Mouse (Mus musculus) urinary bladder, postnatal 25 days (tissue): ENCODE results near the gene Kif15.

Experiments used
- DNase-seq: peaks from one replicate; pipeline ENCODE4 v3.0.0; 2022; ENCODE audit warnings: low spot score

Kif15 gene

GRCm38 (mm10) chr9:122950643-122951475 lies at the start of gene Kif15, which contains the start of gene 1110059G10Rik:
TSS of gene Kif15 (plus strand) at chr9:122951046.
TSS of gene 1110059G10Rik (minus strand) at chr9:122951000.
- peak; percentile 94 for DNase-seq

DNA sequence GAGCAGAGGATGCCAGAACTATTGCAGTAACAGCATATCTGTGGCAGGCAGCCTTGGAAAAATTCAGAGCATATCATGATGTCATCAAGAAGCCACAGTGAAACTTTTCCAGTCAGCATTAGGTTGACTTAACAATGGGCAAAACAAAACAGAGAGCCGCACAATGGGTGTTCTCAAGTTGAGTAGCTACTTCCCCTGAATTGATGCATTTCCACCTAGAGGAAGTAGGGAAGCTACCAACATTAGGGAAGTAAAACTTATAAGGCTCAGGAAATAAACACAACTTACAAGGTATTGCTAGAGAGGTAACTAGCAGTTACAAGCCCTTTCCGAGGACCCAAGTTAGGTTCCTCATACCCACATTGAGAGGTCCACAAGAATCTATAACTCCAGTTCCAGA lies 49.8 kb upstream of the Kif15 start:
- no peak for DNase-seq

DNA sequence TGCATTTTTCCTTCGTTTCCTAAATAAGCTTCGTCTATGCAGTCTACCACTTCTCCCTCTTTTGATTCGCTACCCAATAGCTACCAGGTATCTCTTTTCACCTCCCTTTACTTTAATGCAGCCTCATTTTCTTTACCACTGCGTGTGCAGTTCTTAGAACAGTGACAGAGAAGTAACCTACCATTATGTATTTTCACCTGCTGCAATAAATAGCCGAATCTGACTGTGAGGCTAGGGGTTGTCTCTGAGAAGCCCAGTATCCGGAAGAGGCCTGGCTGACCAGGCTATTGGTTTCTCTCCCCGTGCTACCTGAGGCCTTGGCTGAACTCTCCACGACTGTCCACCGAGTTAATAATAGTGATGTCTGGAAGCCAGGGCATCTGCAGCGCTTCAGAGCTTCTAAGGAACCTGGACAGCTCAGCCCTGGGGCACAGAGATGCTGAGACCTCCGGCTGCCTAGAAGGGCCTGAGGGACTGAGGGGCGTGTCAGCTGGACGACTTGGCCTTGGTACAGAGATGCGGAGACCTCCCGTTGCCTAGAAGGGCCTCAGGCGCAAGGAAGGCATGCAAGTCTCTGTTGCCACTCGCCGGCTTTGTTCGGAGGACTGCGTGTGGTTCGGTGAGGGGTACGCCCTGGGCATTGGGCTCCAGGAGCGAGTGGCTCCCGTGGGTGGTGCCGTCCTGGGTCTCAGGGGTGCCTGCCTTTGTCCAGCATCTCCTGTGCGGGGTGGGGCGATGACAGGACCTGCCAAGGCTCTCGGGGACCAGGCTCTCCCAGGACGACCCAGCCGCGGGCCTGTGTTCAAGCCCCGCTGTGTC lies 47.9 kb upstream of the Kif15 start:
- peak; percentile 36 for DNase-seq

GRCm38 (mm10) chr9:122922436-122922835 lies 28.4 kb upstream of the Kif15 start:
- DNase-seq, result no peak

DNA sequence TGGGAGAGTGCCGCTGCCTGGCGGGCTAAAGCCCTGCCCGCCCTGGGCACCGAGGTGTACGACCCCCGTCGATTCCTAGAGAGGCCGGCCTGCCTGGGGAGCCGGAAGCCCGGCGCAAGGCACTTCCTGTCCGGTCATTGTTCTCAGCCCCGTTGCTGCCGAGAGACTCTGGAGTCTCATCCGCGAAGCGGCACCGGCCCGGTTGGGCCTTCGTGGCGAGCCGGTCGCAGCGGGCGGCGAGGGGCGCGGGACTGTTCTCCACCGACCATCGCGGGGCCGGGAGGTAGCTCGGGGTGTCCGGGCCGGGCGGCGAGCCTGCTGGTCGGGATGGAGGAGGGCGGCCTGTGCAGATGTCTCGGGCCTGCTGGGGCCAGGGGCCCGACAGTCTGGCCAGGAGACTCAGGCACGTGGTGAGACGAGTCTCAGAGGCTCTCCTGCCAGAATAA lies 27.9 kb upstream of the Kif15 start, which contains the start of gene Zfp105:
Gene Zfp105 (plus strand): TSS at position 137 of the 446 bp plus-strand sequence.
- peak; percentile 43 for DNase-seq

- no peak for DNase-seq
Measured at GRCm38 (mm10) chr9:122928915-122929314, 21.9 kb upstream of the Kif15 start.

- no peak for DNase-seq
Measured at GRCm38 (mm10) chr9:122998406-122999192, 47.8 kb downstream of the Kif15 start.

DNA sequence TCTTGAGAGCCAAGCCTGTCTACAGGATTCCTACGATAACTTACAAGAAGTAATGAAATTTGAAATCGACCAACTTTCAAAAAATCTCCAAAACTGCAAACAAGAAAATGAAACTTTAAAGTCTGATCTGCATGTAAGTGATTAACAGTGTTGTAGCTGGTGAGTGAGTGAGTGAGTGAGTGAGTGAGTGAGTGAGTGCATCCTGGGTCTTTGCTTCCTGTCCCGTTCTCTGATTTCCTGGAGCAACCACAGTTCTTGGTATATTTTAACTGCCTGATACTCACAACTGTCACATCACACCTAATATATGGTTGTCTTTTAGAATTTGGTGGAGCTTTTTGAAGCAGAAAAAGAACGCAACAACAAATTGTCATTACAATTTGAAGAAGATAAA lies 48.3 kb downstream of the Kif15 start:
- DNase-seq, result no peak

DNA sequence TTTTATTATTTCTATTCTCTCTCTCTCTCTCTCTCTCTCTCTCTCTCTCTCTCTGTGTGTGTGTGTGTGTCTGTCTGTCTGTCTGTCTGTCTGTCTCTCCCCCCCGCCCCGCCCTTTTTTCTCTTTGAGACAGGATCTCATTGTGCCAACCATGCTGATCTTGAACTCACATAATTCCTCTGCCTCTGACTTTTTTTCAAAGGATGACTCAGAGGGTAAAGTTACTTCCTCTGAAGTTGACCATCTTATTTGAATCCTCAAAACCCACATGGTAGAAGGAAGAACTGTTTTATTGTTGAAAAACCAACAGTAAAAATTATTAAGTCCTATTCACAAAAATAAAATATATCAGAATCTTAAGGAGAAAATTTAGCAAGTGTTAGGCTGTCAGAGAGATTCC lies 53.9 kb downstream of the Kif15 start:
- no peak for DNase-seq

DNA sequence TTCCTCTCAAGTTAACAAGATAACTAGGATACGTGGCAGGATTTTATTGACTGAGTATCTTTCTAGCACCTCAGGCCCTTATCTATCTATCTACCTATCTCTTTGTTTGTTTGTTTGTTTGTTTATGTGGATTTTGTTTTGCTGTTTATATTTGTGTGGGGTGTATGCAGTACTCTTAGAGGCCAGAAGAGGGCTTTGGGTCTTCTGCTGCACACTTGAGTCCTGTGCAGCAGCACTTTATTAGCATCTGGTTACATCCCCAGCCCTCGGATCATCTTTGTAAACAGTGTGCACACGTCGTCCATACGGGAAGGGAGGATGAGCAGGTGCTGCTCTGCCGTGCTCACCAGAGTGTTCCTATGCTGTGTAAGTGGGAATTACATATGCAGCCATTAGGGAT lies 55.2 kb downstream of the Kif15 start:
- DNase-seq, result no peak

DNA sequence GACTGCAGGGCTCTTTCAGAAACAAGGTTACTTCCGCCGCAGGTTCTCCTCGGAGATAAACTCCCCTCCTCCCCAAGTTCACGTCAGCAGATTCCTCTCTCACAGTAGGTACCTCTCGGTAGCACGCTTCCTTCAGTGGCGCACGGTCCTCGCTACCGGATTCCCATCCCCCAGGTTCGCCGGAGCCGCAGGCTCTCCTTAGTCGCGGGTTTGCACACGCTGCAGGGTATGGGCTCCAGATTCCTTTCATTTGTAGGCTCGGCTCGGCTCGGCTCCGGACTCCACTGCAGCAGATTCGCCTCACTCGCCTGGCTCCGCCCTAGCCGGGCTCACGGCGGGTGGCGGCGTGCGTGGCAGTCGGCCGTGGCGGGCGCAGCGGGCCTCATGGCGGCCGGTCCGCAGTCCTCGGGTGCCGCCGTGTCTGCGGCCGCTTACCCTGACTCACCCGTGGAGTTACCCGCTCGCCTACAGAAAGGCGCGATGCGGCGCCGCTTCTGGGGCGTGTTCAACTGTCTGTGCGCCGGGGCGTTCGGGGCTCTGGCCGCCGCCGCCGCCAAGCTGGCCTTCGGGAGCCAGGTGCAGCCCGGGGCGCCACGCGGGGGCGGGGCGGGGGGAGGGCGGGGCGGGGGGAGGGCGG lies 70.3 kb downstream of the Kif15 start, which contains the start of gene Tmem42:
Gene Tmem42 (plus strand): TSS at position 332 of the 637 bp plus-strand sequence.
- peak; percentile 81 for DNase-seq

GRCm38 (mm10) chr9:123021636-123022379 lies 71.0 kb downstream of the Kif15 start:
- no peak for DNase-seq

DNA sequence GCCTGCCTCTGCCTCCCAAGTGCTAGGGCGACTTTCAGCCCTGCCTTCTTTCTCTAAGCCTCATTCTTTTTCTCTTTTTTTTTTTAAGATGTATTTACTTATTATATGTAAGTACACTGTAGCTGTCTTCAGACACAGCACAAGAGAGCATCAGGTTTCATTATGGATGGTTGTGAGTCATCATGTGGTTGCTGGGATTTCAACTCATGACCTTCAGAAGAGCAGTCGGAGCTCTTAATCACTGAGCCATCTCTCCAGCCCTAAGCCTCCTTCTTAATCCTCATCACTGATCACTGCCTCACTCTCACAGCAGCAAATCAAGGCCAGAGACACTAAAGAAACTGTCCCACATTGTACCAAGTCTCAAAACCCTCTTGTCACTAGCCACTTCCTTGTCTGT lies 73.4 kb downstream of the Kif15 start:
- no peak for DNase-seq

- no peak for DNase-seq
Measured at GRCm38 (mm10) chr9:123031496-123032246, 80.8 kb downstream of the Kif15 start.

- no peak for DNase-seq
Measured at GRCm38 (mm10) chr9:123034426-123034825, 83.6 kb downstream of the Kif15 start, which contains the start of gene Tgm4. TSS of gene Tgm4 (plus strand) at chr9:123034726.

DNA sequence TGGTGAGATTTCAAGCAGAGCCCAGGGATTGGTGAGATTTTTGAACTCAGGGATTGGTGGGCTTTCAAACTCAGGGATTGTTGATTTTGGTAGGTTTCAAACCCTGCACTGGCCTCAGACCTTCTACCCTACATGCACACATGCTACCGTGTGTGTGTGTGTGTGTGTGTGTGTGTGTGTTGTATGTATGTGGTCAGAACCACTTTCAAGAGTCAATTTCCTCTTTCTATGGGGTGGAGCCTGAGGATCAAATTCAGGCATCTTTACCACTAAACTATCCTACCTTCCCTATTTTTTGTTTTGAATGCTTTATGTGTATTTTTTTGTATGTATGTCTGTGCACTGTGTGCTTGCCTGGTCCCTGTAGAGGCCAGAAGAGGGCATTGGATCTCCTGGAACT lies 96.8 kb downstream of the Kif15 start:
- DNase-seq, result no peak

DNA sequence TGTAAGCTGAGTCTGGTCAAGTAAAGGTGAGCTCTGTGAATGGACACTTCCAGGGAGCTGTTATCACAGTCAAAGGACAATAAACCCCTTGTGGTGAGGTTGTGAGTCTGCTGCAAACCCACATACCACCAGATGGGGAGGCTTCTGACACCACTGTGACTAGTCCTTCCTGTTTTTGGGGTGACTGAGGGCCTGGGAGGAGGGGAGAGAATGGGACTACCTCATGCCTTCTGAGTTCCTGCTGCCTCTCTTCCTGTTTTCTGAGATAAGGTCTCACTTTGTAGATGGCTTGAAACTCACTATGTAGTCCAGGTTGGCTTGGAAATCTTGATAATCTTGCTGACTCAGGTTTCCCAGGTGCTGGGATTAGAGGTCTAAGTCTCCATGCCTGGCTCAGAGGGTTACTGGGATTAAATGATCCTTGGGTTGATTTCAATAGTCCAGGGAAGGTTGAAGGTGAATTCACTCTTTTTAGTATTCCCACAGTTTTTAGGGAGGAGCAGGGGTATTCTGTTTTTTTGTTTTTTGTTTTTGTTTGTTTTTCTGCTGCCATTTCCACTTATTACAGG lies 108.0 kb downstream of the Kif15 start:
- DNase-seq, result no peak

- no peak for DNase-seq
Measured at GRCm38 (mm10) chr9:123060172-123060571, 109.3 kb downstream of the Kif15 start.
